Mouse (Mus musculus): ENCODE measurements at regions not wholly inside any gene's neighbourhood (a gene's known extent, or its start where the extent isn't known, plus 50 kb on each side); places are given as distances from the start of the nearest gene placed in this dataset.

GRCm38 (mm10) chr10:109607121-109607520, 596.3 kb upstream of the Syt1 start:
- TF ChIP-seq POLR2A (IDR thresholded peaks at IDR 0.05; ENCODE audit: low read depth, low read length) (no peak), CTCF (conservative IDR thresholded peaks at IDR 0.05; ENCODE audit: insufficient read depth, insufficient read length, low read depth, low read length) (no peak)

Data from kidney, adult 2 months (tissue).